Mouse (Mus musculus) kidney, postnatal 0 days (tissue): Measurements from ENCODE around the gene Prr27. TPM values are rescaled to one million over a fixed set of nuclear protein-coding genes. Genes with fewer than 3 reads are reported as not detected.

Experiments used
- ATAC-seq: fragments of 200-750 bp; cut with Nextera tagmentation; replicated peaks from 2 replicates; pipeline ENCODE4 v1.8.0; 2017; ENCODE audit warnings: low read depth, moderate number of reproducible peaks, moderate TSS enrichment, moderate library complexity; ENCODE audit not compliant: low FRiP score
- DNase-seq: peaks from one replicate; pipeline ENCODE4 v3.0.0-alpha.2; 2016; ENCODE audit warnings: low spot score
- H3K27ac ChIP-seq: fragments of 300-500 bp; sonication (generic); 2 replicates; pipeline ENCODE4 v1.5.1; 2014; ENCODE audit warnings: mild to moderate bottlenecking
- H3K27me3 ChIP-seq: fragments of 300-500 bp; sonication (generic); 2 replicates; pipeline ENCODE4 v1.6.1; 2014; ENCODE audit warnings: low read length, mixed read lengths; ENCODE audit not compliant: insufficient read depth
- H3K36me3 ChIP-seq: fragments of 300-500 bp; sonication (generic); 2 replicates; pipeline ENCODE4 v1.6.1; 2014; ENCODE audit warnings: low read length, mixed read lengths; ENCODE audit not compliant: insufficient read depth
- H3K4me1 ChIP-seq: fragments of 300-500 bp; sonication (generic); replicated peaks from 2 replicates; pipeline ENCODE4 v1.6.1; 2014; ENCODE audit warnings: antibody characterized with exemption, low read length, mixed read lengths; ENCODE audit not compliant: insufficient read depth
- H3K4me2 ChIP-seq: fragments of 300-500 bp; sonication (generic); 2 replicates; pipeline ENCODE4 v1.6.1; 2014; ENCODE audit warnings: mild to moderate bottlenecking, low read length, moderate library complexity, mixed read lengths
- H3K4me3 ChIP-seq: fragments of 300-500 bp; sonication (generic); replicated peaks from 2 replicates; pipeline ENCODE4 v1.5.1; 2014; ENCODE audit warnings: low read depth, low read length
- H3K9ac ChIP-seq: fragments of 300-500 bp; sonication (generic); 2 replicates; pipeline ENCODE4 v1.6.1; 2014; ENCODE audit warnings: low read depth, low read length
- H3K9me3 ChIP-seq: fragments of 300-500 bp; sonication (generic); replicated peaks from 2 replicates; pipeline ENCODE4 v1.6.1; 2016; ENCODE audit warnings: low read length, inconsistent platforms, mixed read lengths
- CTCF ChIP-seq: IDR thresholded peaks from 2 replicates; pipeline ENCODE4 v1.5.1; 2016; ENCODE audit warnings: antibody characterized with exemption, low read depth, mild to moderate bottlenecking, moderate library complexity
- WGBS: fragments of 180-500 bp; shearing (Covaris S2); extraction: QIAGEN DNeasy Blood & Tissue Kit; methylation state at CpG from one replicate; pipeline ENCODE4 v1.1.7; 2014; 5-methylcytosine and 5-hydroxymethylcytosine counted together
- polyA plus RNA-seq: library from polyadenylated mRNA; unstranded; fragments of >200 nt; fragmentation: Nextera tagmentation; extraction: Ambion mirVana; gene quantifications from 2 replicates; pipeline ENCODE4 v1.2.1, GENCODE M21; 2015

Prr27 gene
- not detected in 2 replicates for polyA plus RNA-seq

DNA sequence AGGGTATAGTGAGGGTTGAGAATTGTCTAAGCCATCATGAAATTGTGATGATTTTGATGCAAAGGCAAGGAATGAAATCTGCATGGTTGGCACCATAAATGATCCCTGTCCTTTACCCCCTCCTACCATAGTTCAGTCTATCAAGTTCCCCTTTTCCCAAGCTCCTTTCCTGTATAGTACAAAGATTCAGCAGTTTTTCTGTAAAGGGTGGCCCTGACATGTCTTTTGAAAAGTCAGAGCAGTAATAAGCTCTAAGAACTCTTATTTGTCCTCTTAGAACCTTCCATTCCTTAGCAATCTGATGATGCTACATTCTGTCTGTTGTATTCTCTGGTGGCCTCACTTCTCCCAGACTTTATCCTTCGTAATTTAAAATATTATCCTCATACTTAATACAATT is at the start of gene Prr27:
Prr27 (plus strand) TSS at position 301 of the 400 bp plus-strand sequence.
- 67% methylated on average over 1 of the region's 1 CpGs for WGBS
- no peak for TF ChIP-seq CTCF

DNA sequence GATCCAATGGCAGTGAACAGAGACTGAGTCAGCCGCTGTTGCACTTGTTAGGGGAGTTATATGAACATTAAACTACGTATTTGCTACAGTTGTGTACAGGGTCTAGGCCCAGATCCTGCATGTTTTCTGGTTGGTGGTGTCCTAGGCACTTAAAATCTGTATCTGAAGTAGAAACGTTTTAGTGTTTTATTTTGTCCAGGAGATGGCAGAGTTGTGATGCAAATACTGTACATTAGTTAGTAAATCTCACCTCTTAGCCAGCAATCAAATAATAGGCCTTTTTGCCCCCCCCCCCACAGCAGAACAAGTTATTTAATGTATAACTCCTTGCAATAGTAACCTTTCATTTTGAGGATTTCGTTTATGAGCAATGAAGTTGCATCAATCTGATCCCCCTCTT is 42.8 kb upstream of the Prr27 start:
- Histone ChIP-seq H3K9me3 (no peaks in the 10 kb centered on the region), H3K4me2 (no peak overlapping the region), H3K9ac (no peak overlapping the region), H3K36me3 (no peaks in the 10 kb centered on the region), H3K4me1 (no peaks in the 10 kb centered on the region), H3K27me3 (no peaks in the 10 kb centered on the region), H3K4me3 (no peak overlapping the region), H3K27ac (no peak overlapping the region)
- DNase-seq, result peak; percentile 2
- peak; percentile 43; the same call in 1 of the 2 replicates for TF ChIP-seq CTCF
- no peak for ATAC-seq
- WGBS, result 51% methylated on average over 4 of the region's 4 CpGs

More for the DNA sequence above, at the start of gene Prr27:
- no peak within 1 kb of the TSS for H3K4me3 ChIP-seq
- H3K9ac ChIP-seq, result no peak within 1 kb of the TSS
- H3K27ac ChIP-seq, result no peak within 1 kb of the TSS
- no peaks in the 10 kb centered on the region for H3K9me3 ChIP-seq
- no peaks in the 10 kb centered on the region for H3K36me3 ChIP-seq
- H3K4me2 ChIP-seq, result no peak within 1 kb of the TSS
- H3K27me3 ChIP-seq, result no peaks in the 10 kb centered on the region
- ATAC-seq (no peak), DNase-seq (no peak)
- no peaks in the 10 kb centered on the region for H3K4me1 ChIP-seq

DNA sequence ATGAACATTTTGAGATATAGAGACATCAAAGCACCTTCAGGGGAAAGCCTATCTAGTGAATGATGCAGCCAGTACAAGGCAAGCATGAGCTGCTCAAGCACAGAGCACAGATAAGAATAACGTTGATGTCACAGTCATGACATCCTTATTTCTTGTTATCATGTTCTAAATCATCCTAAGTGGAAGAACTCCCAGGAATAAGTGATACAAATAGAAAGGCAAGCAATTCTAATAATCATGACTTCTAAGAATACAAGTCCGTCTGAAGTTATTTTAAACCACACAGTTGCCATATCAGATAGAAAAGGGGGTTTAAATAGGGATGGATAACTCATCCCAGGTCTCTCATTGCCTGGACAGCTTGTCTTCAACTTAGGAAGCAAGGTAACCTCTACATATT is 17.7 kb upstream of the Prr27 start, which contains the start of gene Csn1s2b:
Csn1s2b (plus strand) TSS at position 301 of the 400 bp plus-strand sequence.
- H3K36me3 ChIP-seq, result no peaks in the 10 kb centered on the region
- no peak for TF ChIP-seq CTCF
- no peaks in the 10 kb centered on the region for H3K27me3 ChIP-seq
- H3K9ac ChIP-seq, result no peak within 1 kb of the TSS
- no peaks in the 10 kb centered on the region for H3K9me3 ChIP-seq
- no peak within 1 kb of the TSS for H3K4me3 ChIP-seq
- DNase-seq, result no peak
- ATAC-seq, result no peak
- no peaks in the 10 kb centered on the region for H3K4me1 ChIP-seq
- H3K27ac ChIP-seq, result no peak within 1 kb of the TSS
- H3K4me2 ChIP-seq, result no peak within 1 kb of the TSS
- WGBS, result 66% methylated on average over 2 of the region's 2 CpGs

DNA sequence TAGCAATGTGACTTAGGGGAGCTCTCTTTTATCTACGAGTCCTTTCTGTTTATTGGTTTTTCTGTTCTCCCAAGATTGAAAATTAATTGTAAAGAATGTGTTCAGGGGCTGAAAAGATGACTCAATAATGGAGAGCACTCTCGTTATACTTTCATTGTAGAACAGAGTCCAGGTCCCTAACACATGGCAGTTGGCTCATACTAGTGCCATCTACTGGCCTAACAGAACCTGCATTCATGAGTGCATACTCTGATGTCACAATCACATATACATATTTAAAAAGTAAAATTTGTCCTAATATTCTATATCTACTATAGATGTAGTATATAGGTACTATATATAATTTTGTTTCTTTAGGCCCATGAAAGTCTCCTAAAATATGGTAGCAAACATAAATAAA is 16.2 kb upstream of the Prr27 start:
- H3K27ac ChIP-seq, result no peak overlapping the region
- no peak for ATAC-seq
- no peak overlapping the region for H3K9ac ChIP-seq
- no peaks in the 10 kb centered on the region for H3K36me3 ChIP-seq
- peak; percentile 20; the same call in 1 of the 2 replicates for TF ChIP-seq CTCF
- H3K27me3 ChIP-seq, result no peaks in the 10 kb centered on the region
- 65% methylated on average over 2 of the region's 2 CpGs for WGBS
- H3K4me3 ChIP-seq, result no peak overlapping the region
- no peak overlapping the region for H3K4me2 ChIP-seq
- H3K4me1 ChIP-seq, result no peaks in the 10 kb centered on the region
- no peaks in the 10 kb centered on the region for H3K9me3 ChIP-seq
- DNase-seq, result peak; percentile 4

GRCm38 (mm10) chr5:87855136-87855716 is 29.7 kb downstream of the Prr27 start:
- WGBS, result 60% methylated on average over 3 of the region's 3 CpGs
- H3K27me3 ChIP-seq, result no peaks in the 10 kb centered on the region
- H3K27ac ChIP-seq, result no peak overlapping the region
- no peak overlapping the region for H3K9ac ChIP-seq
- no peak overlapping the region for H3K4me3 ChIP-seq
- H3K4me1 ChIP-seq, result no peaks in the 10 kb centered on the region
- no peak for TF ChIP-seq CTCF
- H3K36me3 ChIP-seq, result no peaks in the 10 kb centered on the region
- DNase-seq (no peak), ATAC-seq (no peak)
- no peak overlapping the region for H3K4me2 ChIP-seq
- no peaks in the 10 kb centered on the region for H3K9me3 ChIP-seq

GRCm38 (mm10) chr5:87870084-87870483 is 44.6 kb downstream of the Prr27 start:
- no peaks in the 10 kb centered on the region for H3K27me3 ChIP-seq
- 62% methylated on average over 2 of the region's 2 CpGs for WGBS
- no peaks in the 10 kb centered on the region for H3K36me3 ChIP-seq
- H3K4me3 ChIP-seq, result no peak overlapping the region
- no peak for TF ChIP-seq CTCF
- no peaks in the 10 kb centered on the region for H3K9me3 ChIP-seq
- DNase-seq (peak; percentile 0), ATAC-seq (no peak)
- no peak overlapping the region for H3K27ac ChIP-seq
- no peaks in the 10 kb centered on the region for H3K4me1 ChIP-seq
- no peak overlapping the region for H3K4me2 ChIP-seq
- H3K9ac ChIP-seq, result no peak overlapping the region

DNA sequence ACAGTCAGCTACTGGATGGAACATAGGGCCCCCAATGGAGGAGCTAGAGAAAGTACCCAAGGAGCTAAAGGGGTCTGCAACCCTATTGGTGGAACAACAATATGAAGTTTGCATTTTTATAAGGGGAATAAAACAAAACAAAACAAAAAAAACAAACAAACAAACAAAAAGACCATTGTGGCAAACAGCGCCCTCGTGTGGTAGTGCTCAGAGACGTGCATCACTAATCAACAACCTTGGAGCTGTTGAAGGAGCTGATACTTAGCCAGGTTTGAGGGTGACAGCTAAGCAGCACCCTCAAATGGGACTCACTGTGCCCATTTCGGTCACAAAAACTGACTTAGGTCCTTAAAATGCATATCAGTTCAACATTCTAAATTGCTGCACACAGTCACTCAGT is 45.9 kb downstream of the Prr27 start:
- H3K36me3 ChIP-seq, result no peaks in the 10 kb centered on the region
- peak; percentile 57; the same call in 1 of the 2 replicates for TF ChIP-seq CTCF
- no peak overlapping the region for H3K4me3 ChIP-seq
- no peaks in the 10 kb centered on the region for H3K27me3 ChIP-seq
- no peak overlapping the region for H3K27ac ChIP-seq
- 29% methylated on average over 4 of the region's 4 CpGs for WGBS
- no peak for ATAC-seq
- no peaks in the 10 kb centered on the region for H3K4me1 ChIP-seq
- no peak overlapping the region for H3K9ac ChIP-seq
- peak; percentile 8 for DNase-seq
- no peak overlapping the region for H3K4me2 ChIP-seq
- no peaks in the 10 kb centered on the region for H3K9me3 ChIP-seq
